Mouse (Mus musculus) ES-E14 (cell line): Measurements from ENCODE around the gene Lrrc28.

ENCODE experiments used
- MAFK ChIP-seq: IDR thresholded peaks from 2 replicates; pipeline ENCODE4 v1.6.1; 2014; ENCODE audit warnings: mild to moderate bottlenecking, low read depth, low read length, inconsistent platforms; ENCODE audit not compliant: insufficient read depth
- ZC3H11A ChIP-seq: IDR thresholded peaks from 2 replicates; pipeline ENCODE4 v1.6.1; 2012; ENCODE audit warnings: low read depth, mild to moderate bottlenecking, inconsistent platforms, low read length, borderline replicate concordance
- ZNF384 ChIP-seq: IDR thresholded peaks from 2 replicates; pipeline ENCODE4 v1.6.1; 2012; ENCODE audit warnings: low read depth, low read length, inconsistent platforms

- TF ChIP-seq MAFK (no peak), ZC3H11A (no peak), ZNF384 (no peak)
Observed at GRCm38 (mm10) chr7:67619836-67620235, 25.2 kb downstream of the Lrrc28 start.
